Mouse (Mus musculus): ENCODE measurements around the gene Scn8a.

Scn8a gene

GRCm38 (mm10) chr15:101044531-101044930 lies 174.9 kb downstream of the Scn8a start:
- DNase-seq = no peak

- no peak for DNase-seq
Observed at GRCm38 (mm10) chr15:101046039-101046526, 176.4 kb downstream of the Scn8a start.

GRCm38 (mm10) chr15:101046527-101047193 lies 177.0 kb downstream of the Scn8a start:
- no peak for DNase-seq

DNA sequence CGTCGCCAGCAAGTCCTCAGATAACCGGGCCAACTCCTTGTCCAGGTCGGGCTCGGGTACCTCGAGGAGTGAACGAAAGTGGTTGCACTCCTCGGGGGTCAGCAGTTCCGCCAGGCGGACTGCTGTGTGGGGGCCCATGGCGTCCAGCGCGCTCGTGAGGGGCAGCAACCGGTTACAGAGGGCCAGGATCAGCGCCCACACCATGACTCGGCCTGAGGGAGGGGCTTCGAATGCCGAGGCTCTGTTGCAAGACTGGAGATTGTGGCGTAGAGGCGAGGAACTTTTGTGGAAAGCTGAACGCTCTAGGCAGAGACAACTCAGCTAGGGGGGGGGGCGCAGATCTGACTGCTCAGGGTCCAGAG lies 177.5 kb downstream of the Scn8a start, which contains the start of gene Gm47841:
TSS of gene Gm47841 (minus strand) at position 204 of the 362 bp plus-strand sequence.
- no peak for DNase-seq

GRCm38 (mm10) chr15:101048338-101048896 lies 178.8 kb downstream of the Scn8a start:
- no peak for DNase-seq

DNA sequence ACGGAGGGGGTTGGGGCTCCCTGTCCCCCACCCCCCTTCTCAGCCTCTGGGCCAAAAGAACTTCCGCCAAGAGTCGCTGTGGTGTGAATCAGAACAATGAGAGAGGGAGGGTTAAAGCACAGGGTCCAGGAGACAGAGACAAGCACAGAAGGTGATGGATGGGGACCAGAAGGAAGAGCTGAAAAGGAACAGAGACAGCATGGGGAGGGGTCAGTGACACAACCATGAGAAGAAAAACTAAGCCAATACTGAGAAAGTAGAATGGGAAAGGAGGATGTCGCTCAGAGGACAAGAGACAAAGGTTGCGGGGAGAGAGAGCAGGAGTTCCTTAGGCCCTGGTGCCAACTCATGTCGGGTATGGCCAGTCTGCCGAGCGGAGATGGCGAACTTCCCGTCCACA lies 182.2 kb downstream of the Scn8a start:
- no peak for DNase-seq

- DNase-seq = no peak
Observed at GRCm38 (mm10) chr15:101052560-101053501, 183.2 kb downstream of the Scn8a start.

DNA sequence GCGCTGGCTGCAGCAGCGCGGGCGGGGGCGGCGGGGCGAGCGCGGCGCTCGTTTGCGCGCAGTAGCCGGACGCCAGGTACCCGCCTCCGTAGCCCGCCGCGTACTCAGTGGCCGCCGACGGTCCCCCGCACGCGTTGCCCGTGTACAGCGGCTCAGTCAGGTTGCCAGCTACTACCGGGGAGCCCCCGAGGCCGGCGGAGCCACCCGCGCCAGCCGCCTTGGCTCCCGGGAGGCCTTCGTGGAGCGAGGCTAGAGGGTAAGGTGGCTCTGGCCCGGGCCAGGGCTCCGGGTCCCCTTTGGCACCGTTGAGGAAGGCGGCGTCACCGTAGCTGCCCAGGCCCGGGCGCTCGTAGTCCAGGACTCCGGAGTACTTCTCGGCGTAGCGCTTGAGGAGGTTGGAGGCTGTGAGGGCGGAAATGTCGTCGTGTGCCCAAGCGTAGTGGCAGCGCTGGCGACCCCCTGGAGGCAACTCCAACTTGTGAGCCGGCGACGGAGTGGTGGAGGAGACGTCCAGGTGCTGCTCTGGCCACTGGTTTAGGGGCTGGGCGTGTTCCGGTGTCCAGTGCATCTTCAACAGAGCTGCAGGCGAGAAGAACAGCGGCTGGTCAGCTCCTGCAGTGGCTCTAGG lies 184.3 kb downstream of the Scn8a start:
- no peak for DNase-seq

GRCm38 (mm10) chr15:101054541-101054940 lies 184.9 kb downstream of the Scn8a start:
- no peak for DNase-seq

DNA sequence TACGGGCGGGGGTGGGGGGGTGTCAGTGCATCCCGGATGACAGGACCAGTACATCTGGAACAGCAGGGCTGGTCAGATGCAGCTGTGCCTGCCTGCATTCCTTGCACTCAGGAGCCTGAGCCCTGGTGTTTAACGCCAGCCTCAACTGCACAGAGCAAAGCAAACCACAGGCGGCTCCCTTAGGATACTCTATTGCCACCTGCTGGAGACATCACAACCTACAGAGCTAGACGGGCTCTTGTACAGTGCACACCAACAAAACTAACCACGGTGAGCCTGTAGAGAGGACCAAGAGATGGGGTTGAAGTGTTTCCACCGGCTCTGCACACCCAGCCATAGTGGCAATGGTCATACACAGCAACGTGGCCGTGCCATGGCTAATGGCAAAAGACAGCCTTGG lies 186.6 kb downstream of the Scn8a start:
- peak; percentile 58 for DNase-seq

- no peak for DNase-seq
Observed at GRCm38 (mm10) chr15:101059570-101060279, 190.1 kb downstream of the Scn8a start.

DNA sequence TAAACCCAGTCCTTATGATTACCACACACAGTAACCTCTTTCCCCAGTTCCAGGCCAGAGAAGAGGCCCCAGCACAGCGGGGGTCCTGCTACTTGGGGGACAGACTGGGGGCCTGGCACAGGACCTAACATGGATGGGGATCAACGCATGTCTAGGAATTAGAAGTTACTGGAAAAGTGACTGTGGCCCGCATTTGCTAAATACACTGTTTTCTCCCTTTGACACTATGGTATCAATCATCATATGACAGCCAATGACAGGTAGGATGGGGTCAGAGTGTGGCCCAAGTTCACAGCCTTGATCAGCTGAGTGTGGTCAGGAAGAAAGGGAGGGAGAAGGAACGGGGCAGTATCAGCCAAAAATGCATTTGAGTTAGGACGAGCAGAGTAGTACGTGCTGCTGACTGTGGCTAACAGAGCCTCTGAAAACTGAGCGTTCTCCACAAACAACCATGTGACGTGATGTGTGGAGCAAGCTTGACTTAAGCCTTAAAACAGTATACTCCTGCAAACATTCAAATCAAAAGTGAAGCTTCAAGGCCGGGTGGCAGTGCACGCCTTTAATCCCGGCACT lies 190.7 kb downstream of the Scn8a start:
- no peak for DNase-seq

- DNase-seq = no peak
Observed at GRCm38 (mm10) chr15:101065069-101065468, 195.4 kb downstream of the Scn8a start.

- DNase-seq = no peak
Observed at GRCm38 (mm10) chr15:101066364-101066847, 196.7 kb downstream of the Scn8a start.

GRCm38 (mm10) chr15:101066920-101067696 lies 197.4 kb downstream of the Scn8a start:
- DNase-seq = peak; percentile 73

- no peak for DNase-seq
Observed at GRCm38 (mm10) chr15:101068029-101068428, 198.4 kb downstream of the Scn8a start.

DNA sequence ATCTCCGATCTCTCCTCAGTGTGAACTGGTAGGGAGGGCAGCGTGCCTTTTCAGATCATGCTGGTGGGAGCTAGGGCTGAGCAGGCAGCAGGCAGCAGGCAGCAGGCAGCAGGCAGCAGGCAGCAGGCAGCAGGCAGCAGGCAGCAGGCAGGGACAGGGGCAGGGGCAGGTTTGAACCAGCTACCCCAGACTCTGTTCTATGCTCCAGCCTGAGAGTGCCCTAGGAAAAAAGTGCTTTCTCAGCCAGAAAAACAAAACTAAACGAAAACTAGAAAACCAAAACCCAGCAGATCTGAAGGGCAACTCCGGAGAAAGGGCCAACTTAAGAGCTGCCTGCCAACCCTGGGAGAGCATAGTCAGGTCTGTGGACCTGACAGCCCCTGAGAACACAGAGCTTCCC lies 199.0 kb downstream of the Scn8a start:
- peak; percentile 52 for DNase-seq

- DNase-seq = peak; percentile 87
Observed at GRCm38 (mm10) chr15:101069641-101070190, 200.1 kb downstream of the Scn8a start.

DNA sequence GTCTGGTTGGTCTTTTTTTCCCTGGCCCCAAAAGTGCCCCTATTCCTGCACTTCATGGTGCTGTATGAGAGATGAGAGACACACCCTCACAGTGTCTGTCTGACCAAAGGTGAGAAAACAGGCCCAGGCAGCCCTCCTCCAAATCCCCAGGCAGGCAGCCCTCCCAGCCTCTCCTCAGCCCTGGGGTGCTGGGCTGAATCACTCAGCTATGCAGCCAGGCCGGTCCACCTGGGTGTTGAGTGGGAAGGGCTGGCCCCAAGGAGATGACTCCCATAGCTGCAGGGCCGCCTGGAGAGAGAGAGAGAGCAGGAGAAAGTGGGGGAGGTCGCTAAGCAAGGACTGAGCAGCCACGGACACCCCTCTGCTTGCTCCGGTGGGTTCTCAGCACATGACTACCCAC lies 201.1 kb downstream of the Scn8a start:
- DNase-seq = peak; percentile 73

DNA sequence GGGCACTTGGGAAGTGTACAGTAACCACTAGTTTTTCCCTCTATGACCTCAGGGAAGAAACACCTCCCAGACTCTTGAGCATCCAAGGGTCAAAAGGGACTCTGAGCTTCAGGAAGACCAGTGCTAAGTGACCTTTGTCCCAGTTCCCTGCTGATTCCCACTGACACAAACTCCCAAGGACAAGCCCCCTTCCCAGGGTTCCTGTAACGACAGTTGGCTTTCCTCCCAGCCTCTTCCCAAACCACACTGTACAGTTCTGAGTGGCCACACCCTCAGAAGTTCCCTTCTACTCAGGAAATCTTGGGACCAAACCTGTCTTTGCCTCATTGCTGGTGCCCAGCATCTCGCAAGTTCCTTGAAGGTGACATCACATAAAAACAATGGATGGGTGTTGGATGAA lies 203.1 kb downstream of the Scn8a start:
- no peak for DNase-seq

DNA sequence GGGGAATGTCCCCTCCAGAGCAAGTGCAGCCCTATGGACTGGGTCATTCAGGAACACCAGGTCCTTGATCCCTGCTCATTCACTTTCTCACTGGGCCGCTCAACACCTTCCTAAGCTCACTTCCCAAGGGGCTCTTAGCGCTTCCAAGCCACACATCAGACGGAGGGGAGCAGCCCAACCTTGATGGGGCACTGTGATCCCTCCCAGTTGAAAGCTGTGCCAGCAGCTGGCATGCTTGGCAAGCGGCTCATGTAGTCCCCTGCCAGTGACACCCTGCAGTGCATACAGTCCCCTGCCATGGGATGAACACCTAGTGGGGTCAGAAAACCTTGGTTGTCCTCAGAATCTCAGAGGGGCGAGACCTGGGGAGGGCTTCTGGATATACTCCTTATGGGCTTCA lies 204.4 kb downstream of the Scn8a start:
- peak; percentile 37 for DNase-seq
